ENCODE assay signal across 8 mouse cellular contexts in genomic region chr1:92911721-92912138, GRCm38 (mm10). TPM values are rescaled to one million over a fixed set of nuclear protein-coding genes. Genes with fewer than 3 reads are reported as not detected.
DNase-seq lines count a peak whose midpoint lies in the region; ATAC-seq and TF ChIP-seq lines count a peak whose summit lies in the region.

No protein-coding gene starts in this region.

- peak overlapping the region; percentile 98 for H3K9ac ChIP-seq in intestine, postnatal 0 days (ENCODE audit: low read depth, low read length)
- H3K9ac ChIP-seq in neural tube, embryonic 13.5 days, result peak overlapping the region; percentile 97

- peak overlapping the region; percentile 63 for H3K4me3 ChIP-seq in cerebellum, adult 2 months (replicated peaks; ENCODE audit: insufficient read depth, low read depth, low read length)
- peak overlapping the region; percentile 95 for H3K4me3 ChIP-seq in thymus, adult 2 months (ENCODE audit: control insufficient read depth, insufficient read depth, low read length)
- H3K4me3 ChIP-seq in intestine, postnatal 0 days (ENCODE audit: low read depth, low read length), result peak overlapping the region; percentile 83
- H3K4me3 ChIP-seq in neural tube, embryonic 13.5 days, result peak overlapping the region; percentile 88

- peak overlapping the region; percentile 93 for H3K4me2 ChIP-seq in intestine, postnatal 0 days (replicated peaks; ENCODE audit: low read depth)
- peak overlapping the region; percentile 98 for H3K4me2 ChIP-seq in neural tube, embryonic 13.5 days

- TF ChIP-seq CTCF in cerebellum, adult 2 months (IDR thresholded peaks at IDR 0.05; ENCODE audit: borderline replicate concordance, insufficient read depth, low read depth, low read length), result no peak
- TF ChIP-seq CTCF in thymus, adult 2 months (IDR thresholded peaks at IDR 0.05; ENCODE audit: borderline replicate concordance, control insufficient read depth, extremely low read depth, insufficient read depth, low read length, poor library complexity), result no peak
- TF ChIP-seq CTCF in intestine, postnatal 0 days (IDR thresholded peaks at IDR 0.05; ENCODE audit: low read depth), result no peak; the same call in 1 of the 2 replicates

- TF ChIP-seq POLR2A in cerebellum, adult 2 months (IDR thresholded peaks at IDR 0.05; ENCODE audit: borderline replicate concordance, insufficient read depth, low read length), result no peak
- no peak for TF ChIP-seq POLR2A in thymus, adult 2 months (IDR thresholded peaks at IDR 0.05; ENCODE audit: control insufficient read depth, extremely low read depth, insufficient read depth, low read length, poor library complexity)

- H3K27me3 ChIP-seq in cerebellum, adult 2 months (ENCODE audit: control insufficient read depth, insufficient read depth, low read length), result no peaks in the 10 kb centered on the region
- H3K27me3 ChIP-seq in thymus, adult 2 months (ENCODE audit: control insufficient read depth, insufficient read depth, low read length), result no peaks in the 10 kb centered on the region
- H3K27me3 ChIP-seq in intestine, postnatal 0 days (replicated peaks; ENCODE audit: control insufficient read depth, insufficient read depth, low read length), result no peaks in the 10 kb centered on the region
- H3K27me3 ChIP-seq in neural tube, embryonic 13.5 days, result peaks cover 3% of the 10 kb centered on the region; the same call in 1 of the 2 replicates

- H3K36me3 ChIP-seq in thymus, adult 2 months (ENCODE audit: control insufficient read depth, insufficient read depth, low read length), result peaks cover 18% of the 10 kb centered on the region
- peaks cover 29% of the 10 kb centered on the region for H3K36me3 ChIP-seq in intestine, postnatal 0 days (ENCODE audit: control insufficient read depth, insufficient read depth)
- peaks cover 30% of the 10 kb centered on the region for H3K36me3 ChIP-seq in neural tube, embryonic 13.5 days

- ATAC-seq in intestine, postnatal 0 days, result peak; percentile 18
- ATAC-seq in neural tube, embryonic 13.5 days (ENCODE audit: low read depth), result no peak

- H3K27ac ChIP-seq in cerebellum, adult 2 months (ENCODE audit: insufficient read depth, low read length), result peak overlapping the region; percentile 26
- H3K27ac ChIP-seq in thymus, adult 2 months (ENCODE audit: control insufficient read depth, insufficient read depth, low read length), result peak overlapping the region; percentile 26; the same call in 1 of the 2 replicates
- H3K27ac ChIP-seq in intestine, postnatal 0 days (ENCODE audit: low read depth, low read length), result peak overlapping the region; percentile 98
- peak overlapping the region; percentile 96 for H3K27ac ChIP-seq in neural tube, embryonic 13.5 days (replicated peaks)

- peak in 1 of 2 experiments; percentile 50 for DNase-seq in cerebellum, adult 2 months
- no peak for DNase-seq in cerebellum, adult 8-10 months
- DNase-seq in thymus, adult 2 months, result no peak
- DNase-seq in thymus, postnatal 25 days, result no peak
- DNase-seq in layer of hippocampus, postnatal 25 days (ENCODE audit: extremely low spot score in 1 of 2, low spot score in 1 of 2), result no peak
- no peak for DNase-seq in urinary bladder, postnatal 10 days (ENCODE audit: low spot score)

- H3K4me1 ChIP-seq in cerebellum, adult 2 months (ENCODE audit: control insufficient read depth, insufficient read depth, low read length), result peaks cover 14% of the 10 kb centered on the region
- peaks cover 34% of the 10 kb centered on the region for H3K4me1 ChIP-seq in thymus, adult 2 months (replicated peaks; ENCODE audit: control insufficient read depth, insufficient read depth, low read length)
- H3K4me1 ChIP-seq in intestine, postnatal 0 days (replicated peaks; ENCODE audit: control insufficient read depth, insufficient read depth, low read length), result peaks cover 8% of the 10 kb centered on the region; the same call in 1 of the 2 replicates
- H3K4me1 ChIP-seq in neural tube, embryonic 13.5 days (replicated peaks), result peaks cover 41% of the 10 kb centered on the region

- 22% methylated on average over 8 of the region's 8 CpGs for WGBS in cerebellum, adult 2 months
- WGBS in thymus, adult 2 months, result 39% methylated on average over 8 of the region's 8 CpGs
- 18% methylated on average over 8 of the region's 8 CpGs for WGBS in intestine, postnatal 0 days
- 45% methylated on average over 8 of the region's 8 CpGs for WGBS in neural tube, embryonic 13.5 days

- H3K9me3 ChIP-seq in intestine, postnatal 0 days (ENCODE audit: control insufficient read depth), result no peaks in the 10 kb centered on the region
- no peaks in the 10 kb centered on the region for H3K9me3 ChIP-seq in neural tube, embryonic 13.5 days

RNA-seq across cellular contexts. Expression of gene Rnpepl1, which starts 1.1 kb away (rescaled TPM):
- 43.6 and 44.7 TPM in 2 replicates for polyA plus RNA-seq in cerebellum, adult 2 months (2012; rRNA removed)
- polyA plus RNA-seq in thymus, adult 2 months (2012; rRNA removed), result 440 and 540 TPM in 2 replicates
- 75.0 and 87.9 TPM in 2 replicates for polyA plus RNA-seq in intestine, postnatal 0 days (2015; fragmentation: Nextera tagmentation; extraction: Ambion mirVana)
- polyA plus RNA-seq in neural tube, embryonic 13.5 days (2015; fragmentation: Nextera tagmentation; extraction: Ambion mirVana), result 30.2 and 38.4 TPM in 2 replicates
- total RNA-seq in layer of hippocampus, postnatal 25 days (2021), result 10 to 100 TPM; 33.9 to 47.9 TPM

RNA-seq across cellular contexts. Expression of gene Dusp28, which starts 4.9 kb away (rescaled TPM):
- 49.6 and 49.7 TPM in 2 replicates for polyA plus RNA-seq in cerebellum, adult 2 months (2012; rRNA removed)
- 69.4 and 73.5 TPM in 2 replicates for polyA plus RNA-seq in thymus, adult 2 months (2012; rRNA removed)
- polyA plus RNA-seq in intestine, postnatal 0 days (2015; fragmentation: Nextera tagmentation; extraction: Ambion mirVana), result 18.8 and 19.2 TPM in 2 replicates
- polyA plus RNA-seq in neural tube, embryonic 13.5 days (2015; fragmentation: Nextera tagmentation; extraction: Ambion mirVana), result 14.0 and 15.5 TPM in 2 replicates
- 10 to 100 TPM; 12.8 to 13.0 TPM for total RNA-seq in layer of hippocampus, postnatal 25 days (2021)

RNA-seq across cellular contexts. Expression of gene Ankmy1, which starts 9.0 kb away (rescaled TPM):
- polyA plus RNA-seq in cerebellum, adult 2 months (2012; rRNA removed), result 0.35 and 0.46 TPM in 2 replicates
- 3.6 and 5.5 TPM in 2 replicates for polyA plus RNA-seq in thymus, adult 2 months (2012; rRNA removed)
- polyA plus RNA-seq in intestine, postnatal 0 days (2015; fragmentation: Nextera tagmentation; extraction: Ambion mirVana), result 0.12 TPM in 1 of 2 replicates, not detected in the other
- polyA plus RNA-seq in neural tube, embryonic 13.5 days (2015; fragmentation: Nextera tagmentation; extraction: Ambion mirVana), result 0.70 and 0.74 TPM in 2 replicates
- under 1 TPM in 1 of 2 experiments, not detected in 1; 0.16 TPM for total RNA-seq in layer of hippocampus, postnatal 25 days (2021)

RNA-seq across cellular contexts. Expression of gene Capn10, which starts 22.4 kb away (rescaled TPM):
- polyA plus RNA-seq in cerebellum, adult 2 months (2012; rRNA removed), result 44.5 and 45.5 TPM in 2 replicates
- 39.9 and 42.5 TPM in 2 replicates for polyA plus RNA-seq in thymus, adult 2 months (2012; rRNA removed)
- polyA plus RNA-seq in intestine, postnatal 0 days (2015; fragmentation: Nextera tagmentation; extraction: Ambion mirVana), result 31.6 and 34.4 TPM in 2 replicates
- polyA plus RNA-seq in neural tube, embryonic 13.5 days (2015; fragmentation: Nextera tagmentation; extraction: Ambion mirVana), result 55.3 and 55.7 TPM in 2 replicates
- 10 to 100 TPM; 40.8 to 49.5 TPM for total RNA-seq in layer of hippocampus, postnatal 25 days (2021)

RNA-seq across cellular contexts. Expression of gene Gpr35, which starts 38.9 kb away (rescaled TPM):
- polyA plus RNA-seq in cerebellum, adult 2 months (2012; rRNA removed), result 0.21 and 0.36 TPM in 2 replicates
- polyA plus RNA-seq in thymus, adult 2 months (2012; rRNA removed), result 6.0 and 8.9 TPM in 2 replicates
- polyA plus RNA-seq in intestine, postnatal 0 days (2015; fragmentation: Nextera tagmentation; extraction: Ambion mirVana), result 4.7 and 4.8 TPM in 2 replicates
- polyA plus RNA-seq in neural tube, embryonic 13.5 days (2015; fragmentation: Nextera tagmentation; extraction: Ambion mirVana), result 0.23 and 0.60 TPM in 2 replicates
- total RNA-seq in layer of hippocampus, postnatal 25 days (2021), result under 1 TPM; 0.37 to 0.87 TPM

Comparison
In these comparisons a context has a peak if more than half of its experiments do, and no peak if none do; other contexts are left out.
1. H3K27ac ChIP-seq: peak in every context shown above with its lines; median percentile 98 in intestine, postnatal 0 days; 96 in neural tube, embryonic 13.5 days; 26 in cerebellum, adult 2 months; 26 in thymus, adult 2 months.